8 mouse cellular contexts compared by ENCODE assay signal in genomic region chr17:25874148-25874720, GRCm38 (mm10). TPM values are rescaled to one million over a fixed set of nuclear protein-coding genes. Genes with fewer than 3 reads are reported as not detected.
DNase-seq lines count a peak whose midpoint lies in the region; ATAC-seq lines count a peak whose summit lies in the region.

No protein-coding gene starts in this region.

- no peaks in the 10 kb centered on the region for H3K27me3 ChIP-seq in megakaryocyte, embryonic 14.5 days (replicated peaks)
- no peaks in the 10 kb centered on the region for H3K27me3 ChIP-seq in limb, embryonic 13.5 days
- H3K27me3 ChIP-seq in stomach, embryonic 15.5 days (replicated peaks): no peaks in the 10 kb centered on the region

- H3K9me3 ChIP-seq in megakaryocyte, embryonic 14.5 days: no peaks in the 10 kb centered on the region
- no peaks in the 10 kb centered on the region for H3K9me3 ChIP-seq in limb, embryonic 13.5 days
- no peaks in the 10 kb centered on the region for H3K9me3 ChIP-seq in stomach, embryonic 15.5 days

- H3K4me3 ChIP-seq in megakaryocyte, embryonic 14.5 days (replicated peaks): peak overlapping the region; percentile 100
- peak overlapping the region; percentile 76 for H3K4me3 ChIP-seq in limb, embryonic 13.5 days
- peak overlapping the region; percentile 88 for H3K4me3 ChIP-seq in stomach, embryonic 15.5 days (replicated peaks)

- peak; percentile 76 for DNase-seq in adrenal gland, adult 2 months
- DNase-seq in adrenal gland, adult 18-20 months (ENCODE audit: low spot score in 2 of 2): no peak
- no peak for DNase-seq in spleen, postnatal 36 days (ENCODE audit: low spot score in 2 of 2)
- no peak for DNase-seq in ovary, adult 18-20 months (ENCODE audit: low spot score)

- peaks cover 53% of the 10 kb centered on the region for H3K4me1 ChIP-seq in megakaryocyte, embryonic 14.5 days
- peaks cover 23% of the 10 kb centered on the region for H3K4me1 ChIP-seq in limb, embryonic 13.5 days
- H3K4me1 ChIP-seq in stomach, embryonic 15.5 days: peaks cover 20% of the 10 kb centered on the region

- H3K27ac ChIP-seq in limb, embryonic 13.5 days: peak overlapping the region; percentile 94
- H3K27ac ChIP-seq in stomach, embryonic 15.5 days: peak overlapping the region; percentile 96

- H3K36me3 ChIP-seq in megakaryocyte, embryonic 14.5 days (replicated peaks; ENCODE audit: low read length): peaks cover 23% of the 10 kb centered on the region
- peaks cover 17% of the 10 kb centered on the region for H3K36me3 ChIP-seq in limb, embryonic 13.5 days
- no peaks in the 10 kb centered on the region; the same call in 1 of the 2 replicates for H3K36me3 ChIP-seq in stomach, embryonic 15.5 days

- no peak for ATAC-seq in megakaryocyte, adult 5-6 weeks (ENCODE audit: poor library complexity, severe bottlenecking)
- ATAC-seq in limb, embryonic 13.5 days (ENCODE audit: low FRiP score, low read depth): no peak
- no peak for ATAC-seq in stomach, embryonic 15.5 days (ENCODE audit: insufficient read depth, low FRiP score, low read depth)

- H3K9ac ChIP-seq in limb, embryonic 13.5 days: peak overlapping the region; percentile 84
- peak overlapping the region; percentile 21; the same call in 1 of the 2 replicates for H3K9ac ChIP-seq in stomach, embryonic 15.5 days

- peak overlapping the region; percentile 96 for H3K4me2 ChIP-seq in limb, embryonic 13.5 days (replicated peaks)
- H3K4me2 ChIP-seq in stomach, embryonic 15.5 days: peak overlapping the region; percentile 82

- 10% methylated on average over 14 of the region's 14 CpGs for WGBS in limb, embryonic 13.5 days
- 4% methylated on average over 14 of the region's 14 CpGs for WGBS in stomach, embryonic 15.5 days

RNA-seq across cellular contexts. Expression of gene Mettl26, which starts 0.6 kb away (rescaled TPM):
- total RNA-seq in adrenal gland, adult 2 months (2021): 100 to 1,000 TPM in 1 of 2 experiments, 10 to 100 TPM in 1; 90.9 to 141 TPM
- 350 and 376 TPM in 2 replicates for polyA plus RNA-seq in adrenal gland, adult 2 months (2012; rRNA removed)
- 100 to 1,000 TPM in 1 of 2 experiments, 10 to 100 TPM in 1; 97.4 to 106 TPM for total RNA-seq in adrenal gland, adult 18-20 months (2021)
- 22.6 and 23.9 TPM in 2 replicates for polyA plus RNA-seq in megakaryocyte, embryonic 14.5 days (2012; ENCODE audit: insufficient read depth, low replicate concordance)
- 18.9 and 20.3 TPM in 2 replicates for total RNA-seq in megakaryocyte, adult 5-6 weeks (2015)
- total RNA-seq in megakaryocyte, adult 5-6 weeks (2017): 3.7 and 6.0 TPM in 2 replicates
- 56.1 and 56.2 TPM in 2 replicates for polyA plus RNA-seq in limb, embryonic 13.5 days (2015; fragmentation: Nextera tagmentation; extraction: Ambion mirVana)
- polyA plus RNA-seq in stomach, embryonic 15.5 days (2015; fragmentation: Nextera tagmentation; extraction: Ambion mirVana): 67.4 and 68.3 TPM in 2 replicates

RNA-seq across cellular contexts. Expression of gene Mcrip2, which starts 5.7 kb away (rescaled TPM):
- 100 to 1,000 TPM; 302 to 466 TPM for total RNA-seq in adrenal gland, adult 2 months (2021)
- 1,490 and 1,757 TPM in 2 replicates for polyA plus RNA-seq in adrenal gland, adult 2 months (2012; rRNA removed)
- total RNA-seq in adrenal gland, adult 18-20 months (2021): 100 to 1,000 TPM; 302 to 373 TPM
- 77.6 and 205 TPM in 2 replicates for polyA plus RNA-seq in megakaryocyte, embryonic 14.5 days (2012; ENCODE audit: insufficient read depth, low replicate concordance)
- 1.8 and 3.5 TPM in 2 replicates for total RNA-seq in megakaryocyte, adult 5-6 weeks (2015)
- total RNA-seq in megakaryocyte, adult 5-6 weeks (2017): 3.1 and 4.1 TPM in 2 replicates
- polyA plus RNA-seq in limb, embryonic 13.5 days (2015; fragmentation: Nextera tagmentation; extraction: Ambion mirVana): 9.8 and 12.2 TPM in 2 replicates
- 52.2 and 54.2 TPM in 2 replicates for polyA plus RNA-seq in stomach, embryonic 15.5 days (2015; fragmentation: Nextera tagmentation; extraction: Ambion mirVana)

RNA-seq across cellular contexts. Expression of gene Wfikkn1, which starts 6.4 kb away (rescaled TPM):
- 1 to 10 TPM in 1 of 2 experiments, under 1 TPM in 1; 0.52 to 2.1 TPM for total RNA-seq in adrenal gland, adult 2 months (2021)
- polyA plus RNA-seq in adrenal gland, adult 2 months (2012; rRNA removed): 2.1 and 2.5 TPM in 2 replicates
- 1 to 10 TPM in 1 of 2 experiments, under 1 TPM in 1; 0.93 to 2.0 TPM for total RNA-seq in adrenal gland, adult 18-20 months (2021)
- polyA plus RNA-seq in megakaryocyte, embryonic 14.5 days (2012; ENCODE audit: insufficient read depth, low replicate concordance): 1.9 and 3.1 TPM in 2 replicates
- total RNA-seq in megakaryocyte, adult 5-6 weeks (2015): 1.0 and 1.6 TPM in 2 replicates
- 0.04 and 0.15 TPM in 2 replicates for total RNA-seq in megakaryocyte, adult 5-6 weeks (2017)
- polyA plus RNA-seq in limb, embryonic 13.5 days (2015; fragmentation: Nextera tagmentation; extraction: Ambion mirVana): 0.41 and 0.57 TPM in 2 replicates
- 0.39 and 0.55 TPM in 2 replicates for polyA plus RNA-seq in stomach, embryonic 15.5 days (2015; fragmentation: Nextera tagmentation; extraction: Ambion mirVana)

RNA-seq across cellular contexts. Expression of gene Wdr90, which starts 12.9 kb away (rescaled TPM):
- total RNA-seq in adrenal gland, adult 2 months (2021): 10 to 100 TPM; 13.9 to 15.1 TPM
- polyA plus RNA-seq in adrenal gland, adult 2 months (2012; rRNA removed): 75.1 and 83.0 TPM in 2 replicates
- total RNA-seq in adrenal gland, adult 18-20 months (2021): 10 to 100 TPM; 16.7 to 18.0 TPM
- polyA plus RNA-seq in megakaryocyte, embryonic 14.5 days (2012; ENCODE audit: insufficient read depth, low replicate concordance): 6.0 and 10.1 TPM in 2 replicates
- total RNA-seq in megakaryocyte, adult 5-6 weeks (2015): 17.3 and 19.3 TPM in 2 replicates
- 7.8 and 9.5 TPM in 2 replicates for total RNA-seq in megakaryocyte, adult 5-6 weeks (2017)
- polyA plus RNA-seq in limb, embryonic 13.5 days (2015; fragmentation: Nextera tagmentation; extraction: Ambion mirVana): 24.9 and 26.2 TPM in 2 replicates
- polyA plus RNA-seq in stomach, embryonic 15.5 days (2015; fragmentation: Nextera tagmentation; extraction: Ambion mirVana): 21.0 and 22.9 TPM in 2 replicates

RNA-seq across cellular contexts. Expression of gene Rhot2, which starts 29.6 kb away (rescaled TPM):
- total RNA-seq in adrenal gland, adult 2 months (2021): 100 to 1,000 TPM; 107 to 127 TPM
- polyA plus RNA-seq in adrenal gland, adult 2 months (2012; rRNA removed): 180 and 193 TPM in 2 replicates
- total RNA-seq in adrenal gland, adult 18-20 months (2021): 100 to 1,000 TPM; 110 TPM
- polyA plus RNA-seq in megakaryocyte, embryonic 14.5 days (2012; ENCODE audit: insufficient read depth, low replicate concordance): 59.4 and 75.2 TPM in 2 replicates
- total RNA-seq in megakaryocyte, adult 5-6 weeks (2015): 14.0 and 15.6 TPM in 2 replicates
- total RNA-seq in megakaryocyte, adult 5-6 weeks (2017): 13.9 and 30.4 TPM in 2 replicates
- polyA plus RNA-seq in limb, embryonic 13.5 days (2015; fragmentation: Nextera tagmentation; extraction: Ambion mirVana): 25.7 and 26.8 TPM in 2 replicates
- polyA plus RNA-seq in stomach, embryonic 15.5 days (2015; fragmentation: Nextera tagmentation; extraction: Ambion mirVana): 23.1 and 23.6 TPM in 2 replicates
